Mouse (Mus musculus) heart, postnatal 14 days (tissue): ENCODE measurements at regions not wholly inside any gene's neighbourhood (a gene's known extent, or its start where the extent isn't known, plus 50 kb on each side); places are given as distances from the start of the nearest gene placed in this dataset.

Experiments used
- DNase-seq, 2 experiments: peaks; one replicate each; pipeline ENCODE4 v3.0.0; 2021 to 2022
- intact Hi-C: fragments of 180-260 bp; cut with DNase I; formaldehyde crosslinking; loops from one replicate; pipeline ENCODE4 v1.15.1; 2025

- intact Hi-C loops: no loop called here
- no peak for DNase-seq
These were observed 927.6 kb downstream of the Rab28 start for GRCm38 (mm10) chr5:40780363-40780762.

GRCm38 (mm10) chr5:40779902-40780301 is 928.1 kb downstream of the Rab28 start:
- intact Hi-C loops: no loop called here
- DNase-seq: no peak

DNA sequence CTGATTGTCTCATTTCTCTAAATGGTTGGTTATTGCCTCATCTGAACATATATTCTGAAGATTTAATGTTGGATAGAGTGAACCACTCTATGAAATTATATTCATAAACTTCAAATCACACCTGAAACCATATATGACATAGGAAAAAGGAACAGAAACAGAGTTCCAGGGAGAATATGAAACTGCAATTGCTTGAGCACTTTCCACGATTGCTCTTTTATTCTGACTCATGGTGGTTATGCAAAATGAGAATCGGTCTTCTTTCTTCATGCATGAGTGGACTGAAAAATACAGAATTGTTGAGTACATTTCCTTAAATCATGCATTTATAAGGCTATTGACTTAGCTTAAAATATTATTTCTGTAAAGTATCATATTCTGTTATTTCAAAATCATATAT is 932.1 kb downstream of the Rab28 start:
- DNase-seq: no peak
- intact Hi-C loops: no loop called here

GRCm38 (mm10) chr5:40760224-40760623 is 947.7 kb downstream of the Rab28 start:
- no peak for DNase-seq
- intact Hi-C loops: no loop called here

DNA sequence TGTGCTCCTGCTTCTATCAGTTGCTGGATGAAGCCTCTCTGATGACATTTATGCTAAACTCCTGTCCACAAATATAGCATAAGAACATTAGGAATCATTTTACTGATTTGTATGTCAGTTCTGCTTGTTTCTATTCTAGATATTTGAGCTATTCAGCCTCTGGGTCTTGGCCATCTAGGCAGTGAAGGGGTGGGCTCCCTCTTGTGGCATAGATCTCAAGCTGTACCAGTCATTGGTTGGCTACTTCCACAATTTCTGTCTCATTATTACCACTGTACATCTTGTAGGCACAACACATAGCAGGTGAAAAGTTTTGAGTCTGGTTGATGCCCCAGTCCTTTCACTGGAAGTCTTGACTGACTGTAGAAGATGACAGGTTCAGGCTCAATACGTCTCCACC is 957.9 kb downstream of the Rab28 start:
- peak in 1 of 2 experiments; percentile 2 for DNase-seq

DNA sequence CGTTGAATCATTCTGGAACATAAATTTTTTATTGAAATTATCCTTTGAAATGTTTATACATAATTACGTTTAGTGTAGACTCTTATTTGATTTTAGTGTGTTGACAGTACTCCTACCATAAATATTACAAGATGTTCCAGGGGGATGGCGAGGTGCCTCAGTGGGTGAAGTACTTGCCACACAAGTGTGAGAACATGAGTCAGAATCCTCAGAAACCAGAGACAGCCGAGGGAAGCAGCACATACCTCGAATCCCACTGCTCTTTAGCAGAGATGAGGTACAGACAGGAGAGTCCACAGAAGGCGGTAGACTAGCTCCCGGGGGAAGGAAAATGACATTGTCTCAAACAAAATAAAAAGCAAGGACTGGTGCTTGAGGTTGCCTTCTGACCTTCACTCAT is 972.3 kb downstream of the Rab28 start:
- intact Hi-C loops: no loop called here
- DNase-seq: no peak

More for the DNA sequence above, 957.9 kb downstream of the Rab28 start:
- intact Hi-C loops: no loop called here

GRCm38 (mm10) chr5:40733844-40734566 is 974.0 kb downstream of the Rab28 start:
- DNase-seq: peak in 1 of 2 experiments; percentile 9
- intact Hi-C loops: no loop called here

DNA sequence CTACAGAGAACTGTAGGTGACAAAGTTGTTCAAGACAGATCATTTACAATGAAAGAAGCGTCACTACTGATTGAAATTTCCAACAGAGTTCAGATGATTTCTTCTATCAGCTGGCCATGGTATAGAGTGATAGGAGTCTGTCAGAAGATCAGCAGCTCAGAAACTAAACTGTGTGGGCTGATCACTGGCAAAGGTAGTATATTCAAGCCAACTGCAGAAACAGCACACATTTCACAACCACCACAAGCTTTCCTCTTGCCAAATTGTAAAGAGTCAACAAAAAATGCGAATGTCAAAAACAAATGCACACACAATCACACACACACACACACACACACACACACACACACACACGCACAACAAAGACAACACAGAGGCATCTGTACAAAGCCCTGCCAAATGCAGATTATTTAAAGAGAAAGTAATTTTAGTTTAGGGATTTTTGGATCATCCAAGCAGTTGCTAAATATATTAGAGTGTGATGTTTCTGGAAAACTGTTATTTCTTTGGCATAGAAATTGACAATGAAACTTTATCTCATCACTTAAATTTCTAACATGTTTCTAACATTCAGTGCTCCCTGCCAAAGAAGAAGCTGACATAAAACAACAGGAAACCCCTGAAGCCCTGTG is 959.3 kb upstream of the Hs3st1 start:
- intact Hi-C loops: no loop called here
- no peak for DNase-seq

DNA sequence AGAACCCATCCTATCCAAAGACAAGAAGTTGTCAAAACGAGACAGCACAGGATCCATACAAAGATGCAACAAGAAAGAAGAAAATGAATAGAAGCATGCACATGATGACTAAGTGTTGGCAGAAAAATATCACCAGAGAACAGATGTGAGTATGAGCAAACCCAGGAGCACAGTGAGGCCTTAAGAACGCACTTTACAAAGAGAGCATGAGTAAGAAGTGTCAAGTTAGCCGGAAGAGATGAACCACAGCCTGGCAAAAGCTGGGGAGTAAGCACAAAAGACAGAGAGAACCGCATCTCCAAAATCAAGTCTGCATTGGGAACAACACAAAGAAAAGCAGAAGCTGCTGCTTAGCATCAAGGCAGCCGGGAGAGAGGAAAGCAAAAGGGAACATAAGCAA is 946.4 kb upstream of the Hs3st1 start:
- intact Hi-C loops: no loop called here
- no peak for DNase-seq

DNA sequence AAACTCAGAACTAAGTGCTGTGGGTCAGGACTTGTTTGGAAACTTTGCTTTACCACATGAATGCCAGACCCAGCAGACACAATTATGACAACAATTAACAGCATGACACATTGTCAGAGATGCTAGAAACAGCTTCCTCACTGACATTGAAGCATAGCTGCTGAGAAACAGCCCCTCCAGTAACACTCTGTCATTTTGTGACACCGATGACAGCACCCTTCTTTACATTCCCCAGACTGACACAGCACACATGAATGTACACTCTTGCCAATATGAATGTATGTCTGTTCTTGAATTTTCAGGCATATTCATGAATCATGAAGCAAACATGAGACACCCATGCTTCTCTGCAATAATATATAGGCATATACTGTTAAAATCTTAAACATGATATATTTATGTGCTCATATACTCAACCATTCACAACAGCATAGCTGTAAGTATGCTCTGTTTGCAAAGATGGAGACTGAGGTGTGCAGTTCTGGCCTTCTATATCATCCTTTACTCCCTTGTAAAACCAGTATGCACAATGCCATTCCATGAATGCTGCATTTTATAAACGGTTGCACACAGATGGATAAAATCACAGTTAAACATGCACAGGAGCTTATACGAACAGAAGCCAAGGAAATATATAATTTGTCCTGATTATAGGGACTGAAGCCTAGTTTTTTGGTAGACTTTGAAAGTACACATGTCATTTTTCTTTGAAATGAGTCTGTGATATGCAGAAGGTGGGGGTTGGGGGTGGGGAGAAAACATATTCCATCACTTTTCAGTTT is 942.4 kb upstream of the Hs3st1 start:
- intact Hi-C loops: no loop called here
- no peak for DNase-seq
